Mouse (Mus musculus): ENCODE data around the gene Iqck.

- TF ChIP-seq CTCF (IDR thresholded peaks at IDR 0.05; ENCODE audit: borderline replicate concordance, control insufficient read depth, extremely low read depth, insufficient read depth, low read length, poor library complexity) (no peak), POLR2A (IDR thresholded peaks at IDR 0.05; ENCODE audit: control insufficient read depth, extremely low read depth, insufficient read depth, low read length, poor library complexity) (no peak)
These were observed 99.4 kb downstream of the Iqck start for GRCm38 (mm10) chr7:118954968-118955367.
